Mouse (Mus musculus) spleen, postnatal 0 days (tissue): ENCODE measurements around the gene Gm21866. TPM values are rescaled to one million over a fixed set of nuclear protein-coding genes. Genes with fewer than 3 reads are reported as not detected.

ENCODE experiments used
- polyA plus RNA-seq: library from polyadenylated mRNA; unstranded; fragments of >200 nt; fragmentation: Nextera tagmentation; extraction: Ambion mirVana; gene quantifications from 2 replicates; pipeline ENCODE4 v1.2.1, GENCODE M21; 2015

Gm21866 gene
- polyA plus RNA-seq, result not detected in 2 replicates

GRCm38 (mm10) chrY:13465479-13465878, at the start of gene Gm21866:
Gm21866 (minus strand) TSS chrY:13465579.

GRCm38 (mm10) chrY:13493726-13494125, 28.3 kb upstream of the Gm21866 start, which contains the start of gene Gm20773:
Gm20773 (plus strand) TSS chrY:13494026.

Other genes starting within 250 kb of the Gm21866 start
- gene Gm21828, start 241.7 kb downstream of the Gm21866 start, polyA plus RNA-seq, result not detected in 2 replicates
- not detected in 2 replicates for gene Gm21440, start 213.2 kb downstream of the Gm21866 start, polyA plus RNA-seq
- not detected in 2 replicates for gene Gm21454, start 213.1 kb downstream of the Gm21866 start, polyA plus RNA-seq
- gene Gm21725, start 116.5 kb downstream of the Gm21866 start, polyA plus RNA-seq, result not detected in 2 replicates
- not detected in 2 replicates for gene Gm20773, start 28.4 kb upstream of the Gm21866 start, polyA plus RNA-seq